Mouse (Mus musculus): ENCODE data around the gene Pla2g4f. TPM values are rescaled to one million over a fixed set of nuclear protein-coding genes. Genes with fewer than 3 reads are reported as not detected.

Gene Pla2g4f
- polyA plus RNA-seq, 1 experiment, result not detected

- H3K4me3 ChIP-seq (replicated peaks; ENCODE audit: control insufficient read depth, low read depth, low read length), result no peak overlapping the region
- TF ChIP-seq POLR2A (IDR thresholded peaks at IDR 0.05; ENCODE audit: borderline replicate concordance, control insufficient read depth, low read depth, low read length) (no peak), CTCF (IDR thresholded peaks at IDR 0.05; ENCODE audit: control insufficient read depth, insufficient read depth, low read length) (no peak)
- no peak overlapping the region for H3K27ac ChIP-seq (ENCODE audit: control insufficient read depth, insufficient read depth, low read depth, low read length, poor library complexity)
- WGBS, result 77% methylated on average over 4 of the region's 4 CpGs
- H3K4me1 ChIP-seq (ENCODE audit: control insufficient read depth, insufficient read depth, low read length), result no peaks in the 10 kb centered on the region
Measured at GRCm38 (mm10) chr2:120315077-120315476, 1.1 kb upstream of the Pla2g4f start.

GRCm38 (mm10) chr2:120314487-120314886, 522 bp upstream of the Pla2g4f start:
- Histone ChIP-seq H3K4me1 (ENCODE audit: control insufficient read depth, insufficient read depth, low read length) (no peaks in the 10 kb centered on the region), H3K4me3 (replicated peaks; ENCODE audit: control insufficient read depth, low read depth, low read length) (no peak overlapping the region), H3K27ac (ENCODE audit: control insufficient read depth, insufficient read depth, low read depth, low read length, poor library complexity) (no peak overlapping the region)
- TF ChIP-seq CTCF (IDR thresholded peaks at IDR 0.05; ENCODE audit: control insufficient read depth, insufficient read depth, low read length) (no peak), POLR2A (IDR thresholded peaks at IDR 0.05; ENCODE audit: borderline replicate concordance, control insufficient read depth, low read depth, low read length) (no peak)
- 81% methylated on average over 4 of the region's 4 CpGs for WGBS

- H3K4me1 ChIP-seq (ENCODE audit: control insufficient read depth, insufficient read depth, low read length), result no peaks in the 10 kb centered on the region
- H3K27ac ChIP-seq (ENCODE audit: control insufficient read depth, insufficient read depth, low read depth, low read length, poor library complexity), result no peak overlapping the region
- no peak overlapping the region for H3K4me3 ChIP-seq (replicated peaks; ENCODE audit: control insufficient read depth, low read depth, low read length)
- TF ChIP-seq CTCF (IDR thresholded peaks at IDR 0.05; ENCODE audit: control insufficient read depth, insufficient read depth, low read length), result no peak
- no peak for TF ChIP-seq POLR2A (IDR thresholded peaks at IDR 0.05; ENCODE audit: borderline replicate concordance, control insufficient read depth, low read depth, low read length)
- 79% methylated on average over 7 of the region's 7 CpGs for WGBS
Measured at GRCm38 (mm10) chr2:120312276-120312825, 1.6 kb downstream of the Pla2g4f start.

GRCm38 (mm10) chr2:120304113-120304512, 9.9 kb downstream of the Pla2g4f start:
- H3K4me1 ChIP-seq (ENCODE audit: control insufficient read depth, insufficient read depth, low read length), result no peaks in the 10 kb centered on the region
- H3K4me3 ChIP-seq (replicated peaks; ENCODE audit: control insufficient read depth, low read depth, low read length), result no peak overlapping the region
- H3K27ac ChIP-seq (ENCODE audit: control insufficient read depth, insufficient read depth, low read depth, low read length, poor library complexity), result no peak overlapping the region
- 44% methylated on average over 3 of the region's 3 CpGs for WGBS
- TF ChIP-seq CTCF (IDR thresholded peaks at IDR 0.05; ENCODE audit: control insufficient read depth, insufficient read depth, low read length) (no peak), POLR2A (IDR thresholded peaks at IDR 0.05; ENCODE audit: borderline replicate concordance, control insufficient read depth, low read depth, low read length) (no peak)

GRCm38 (mm10) chr2:120301076-120301475, 12.9 kb downstream of the Pla2g4f start:
- H3K4me3 ChIP-seq (replicated peaks; ENCODE audit: control insufficient read depth, low read depth, low read length), result no peak overlapping the region
- WGBS, result 93% methylated on average over 6 of the region's 6 CpGs
- H3K27ac ChIP-seq (ENCODE audit: control insufficient read depth, insufficient read depth, low read depth, low read length, poor library complexity), result no peak overlapping the region
- TF ChIP-seq CTCF (IDR thresholded peaks at IDR 0.05; ENCODE audit: control insufficient read depth, insufficient read depth, low read length), result no peak
- no peak for TF ChIP-seq POLR2A (IDR thresholded peaks at IDR 0.05; ENCODE audit: borderline replicate concordance, control insufficient read depth, low read depth, low read length)
- H3K4me1 ChIP-seq (ENCODE audit: control insufficient read depth, insufficient read depth, low read length), result no peaks in the 10 kb centered on the region

GRCm38 (mm10) chr2:120299866-120300265, 14.1 kb downstream of the Pla2g4f start:
- 83% methylated on average over 4 of the region's 4 CpGs for WGBS
- H3K4me3 ChIP-seq (replicated peaks; ENCODE audit: control insufficient read depth, low read depth, low read length), result no peak overlapping the region
- H3K4me1 ChIP-seq (ENCODE audit: control insufficient read depth, insufficient read depth, low read length), result no peaks in the 10 kb centered on the region
- TF ChIP-seq CTCF (IDR thresholded peaks at IDR 0.05; ENCODE audit: control insufficient read depth, insufficient read depth, low read length), result no peak
- no peak for TF ChIP-seq POLR2A (IDR thresholded peaks at IDR 0.05; ENCODE audit: borderline replicate concordance, control insufficient read depth, low read depth, low read length)
- H3K27ac ChIP-seq (ENCODE audit: control insufficient read depth, insufficient read depth, low read depth, low read length, poor library complexity), result no peak overlapping the region

GRCm38 (mm10) chr2:120296160-120296559, 17.8 kb downstream of the Pla2g4f start:
- no peak overlapping the region for H3K4me3 ChIP-seq (replicated peaks; ENCODE audit: control insufficient read depth, low read depth, low read length)
- no peaks in the 10 kb centered on the region for H3K4me1 ChIP-seq (ENCODE audit: control insufficient read depth, insufficient read depth, low read length)
- no peak overlapping the region for H3K27ac ChIP-seq (ENCODE audit: control insufficient read depth, insufficient read depth, low read depth, low read length, poor library complexity)
- 17% methylated on average over 2 of the region's 2 CpGs for WGBS
- TF ChIP-seq CTCF (IDR thresholded peaks at IDR 0.05; ENCODE audit: control insufficient read depth, insufficient read depth, low read length) (no peak), POLR2A (IDR thresholded peaks at IDR 0.05; ENCODE audit: borderline replicate concordance, control insufficient read depth, low read depth, low read length) (no peak)

GRCm38 (mm10) chr2:120291471-120292078, 22.4 kb downstream of the Pla2g4f start:
- Histone ChIP-seq H3K4me3 (replicated peaks; ENCODE audit: control insufficient read depth, low read depth, low read length) (no peak overlapping the region), H3K27ac (ENCODE audit: control insufficient read depth, insufficient read depth, low read depth, low read length, poor library complexity) (no peak overlapping the region), H3K4me1 (ENCODE audit: control insufficient read depth, insufficient read depth, low read length) (no peaks in the 10 kb centered on the region)
- no peak for TF ChIP-seq POLR2A (IDR thresholded peaks at IDR 0.05; ENCODE audit: borderline replicate concordance, control insufficient read depth, low read depth, low read length)
- no peak for TF ChIP-seq CTCF (IDR thresholded peaks at IDR 0.05; ENCODE audit: control insufficient read depth, insufficient read depth, low read length)
- WGBS, result 72% methylated on average over 8 of the region's 9 CpGs
